Mouse (Mus musculus) heart, embryonic 11.5 days (tissue): Measurements from ENCODE around the gene Pdgfb. TPM values are rescaled to one million over a fixed set of nuclear protein-coding genes. Genes with fewer than 3 reads are reported as not detected.

Experiments
- ATAC-seq: fragments of 200-750 bp; cut with Nextera tagmentation; replicated peaks from 2 replicates; pipeline ENCODE4 v1.8.0; 2017; ENCODE audit warnings: moderate library complexity; ENCODE audit not compliant: insufficient number of reproducible peaks, low FRiP score, low TSS enrichment
- H3K27ac ChIP-seq: fragments of 300-500 bp; sonication (generic); 2 replicates; pipeline ENCODE4 v1.5.1; 2014; ENCODE audit warnings: mild to moderate bottlenecking, low read depth, low read length
- H3K27me3 ChIP-seq: fragments of 300-500 bp; sonication (generic); 2 replicates; pipeline ENCODE4 v1.6.1; 2014; ENCODE audit warnings: mild to moderate bottlenecking, low read length, mixed read lengths; ENCODE audit not compliant: control insufficient read depth, insufficient read depth
- H3K36me3 ChIP-seq: fragments of 300-500 bp; sonication (generic); 2 replicates; pipeline ENCODE4 v1.6.1; 2014; ENCODE audit warnings: mild to moderate bottlenecking, low read length, moderate library complexity, mixed read lengths; ENCODE audit not compliant: control insufficient read depth, insufficient read depth
- H3K4me1 ChIP-seq: fragments of 300-500 bp; sonication (generic); 2 replicates; pipeline ENCODE4 v1.6.1; 2014; ENCODE audit warnings: low read length; ENCODE audit not compliant: control insufficient read depth, insufficient read depth
- H3K4me2 ChIP-seq: fragments of 300-500 bp; sonication (generic); 2 replicates; pipeline ENCODE4 v1.6.1; 2014; ENCODE audit warnings: mild to moderate bottlenecking, moderate library complexity
- H3K4me3 ChIP-seq: fragments of 300-500 bp; sonication (generic); 2 replicates; pipeline ENCODE4 v1.5.1; 2014; ENCODE audit warnings: low read depth, low read length
- H3K9ac ChIP-seq: fragments of 300-500 bp; sonication (generic); 2 replicates; pipeline ENCODE4 v1.6.1; 2014; ENCODE audit warnings: mild to moderate bottlenecking, low read depth, low read length, moderate library complexity
- H3K9me3 ChIP-seq: fragments of 300-500 bp; sonication (generic); replicated peaks from 2 replicates; pipeline ENCODE4 v1.6.1; 2016; ENCODE audit warnings: low read length; ENCODE audit not compliant: control insufficient read depth
- WGBS: fragments of 180-500 bp; shearing (Covaris S2); extraction: QIAGEN DNeasy Blood & Tissue Kit; methylation state at CpG from one replicate; pipeline ENCODE4 v1.1.7; 2014; ENCODE audit not compliant: insufficient replicate concordance; 5-methylcytosine and 5-hydroxymethylcytosine counted together
- polyA plus RNA-seq: library from polyadenylated mRNA; unstranded; fragments of >200 nt; fragmentation: Nextera tagmentation; extraction: Ambion mirVana; gene quantifications from 2 replicates; pipeline ENCODE4 v1.2.1, GENCODE M21; 2014

Gene Pdgfb
- polyA plus RNA-seq: 1.3 and 2.0 TPM in 2 replicates

DNA sequence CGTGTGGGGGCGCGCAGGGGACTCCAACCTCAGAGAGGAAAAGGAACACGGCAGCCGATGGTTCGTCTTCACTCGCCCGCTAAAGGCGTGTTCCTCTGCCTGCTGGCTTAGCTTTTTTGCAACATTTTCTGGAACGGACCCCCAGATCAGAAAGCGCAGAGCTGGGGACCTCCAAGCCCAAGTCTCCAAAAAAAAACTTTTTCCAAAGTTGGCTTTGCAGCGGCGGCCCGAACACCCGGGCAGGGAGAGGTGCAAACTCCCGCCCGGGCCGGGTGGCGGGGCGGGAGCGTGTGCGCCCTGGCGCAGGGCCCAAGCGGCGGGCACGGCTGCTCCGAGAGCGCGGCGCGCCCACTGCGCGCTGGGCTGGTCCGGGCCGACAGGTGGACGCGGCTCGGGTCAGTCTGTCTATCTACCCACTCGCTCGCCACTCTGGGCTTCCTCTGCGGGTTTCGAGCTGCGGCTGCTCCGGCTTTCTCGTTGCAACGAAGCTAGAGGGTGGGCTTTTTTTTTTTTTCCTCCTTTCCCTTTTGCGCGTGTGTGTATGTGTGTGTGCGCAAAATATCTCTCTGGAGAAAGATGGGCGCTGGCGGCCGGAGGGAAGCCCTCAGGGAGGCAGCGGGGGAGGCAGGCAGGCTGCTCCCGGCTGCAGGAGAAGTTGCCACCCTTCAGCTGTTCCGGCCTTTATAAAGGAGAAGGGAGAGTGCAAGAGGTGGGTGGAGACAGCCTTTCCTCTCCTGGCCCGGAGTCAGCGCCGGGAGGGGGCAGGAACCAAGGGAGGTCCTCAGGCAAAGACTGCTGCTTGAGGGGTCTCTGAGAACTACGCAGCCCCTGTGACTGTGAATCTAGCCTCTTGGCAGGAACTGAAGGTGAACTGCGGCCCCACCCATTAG is at the start of gene Pdgfb:
TSS of gene Pdgfb (minus strand) at position 657 of the 890 bp plus-strand sequence.
- ATAC-seq: no peak
- Histone ChIP-seq H3K9me3 (no peaks in the 10 kb centered on the region), H3K36me3 (no peaks in the 10 kb centered on the region), H3K4me1 (peaks cover 38% of the 10 kb centered on the region), H3K4me3 (peak within 1 kb of the TSS; percentile 67), H3K27me3 (peaks cover 63% of the 10 kb centered on the region), H3K27ac (no peak within 1 kb of the TSS), H3K9ac (peak within 1 kb of the TSS; percentile 74), H3K4me2 (peak within 1 kb of the TSS; percentile 98)
- WGBS: under 1% methylated on average over 59 of the region's 60 CpGs

- WGBS: 51% methylated on average over 5 of the region's 5 CpGs
- H3K4me2 ChIP-seq: no peak overlapping the region
- H3K9me3 ChIP-seq: no peaks in the 10 kb centered on the region
- no peaks in the 10 kb centered on the region for H3K36me3 ChIP-seq
- H3K4me1 ChIP-seq: no peaks in the 10 kb centered on the region
- H3K4me3 ChIP-seq: no peak overlapping the region
- H3K27me3 ChIP-seq: 0 out of 2 replicates have a peak, but pooled peaks cover 9% of the 10 kb centered on the region
- H3K27ac ChIP-seq: no peak overlapping the region
- no peak for ATAC-seq
- no peak overlapping the region for H3K9ac ChIP-seq
Measured at GRCm38 (mm10) chr15:80062821-80063220, 48.0 kb upstream of the Pdgfb start.

GRCm38 (mm10) chr15:80062339-80062738 is 47.6 kb upstream of the Pdgfb start:
- Histone ChIP-seq H3K4me1 (no peaks in the 10 kb centered on the region), H3K36me3 (no peaks in the 10 kb centered on the region), H3K9ac (no peak overlapping the region), H3K4me2 (no peak overlapping the region), H3K9me3 (no peaks in the 10 kb centered on the region), H3K27ac (no peak overlapping the region), H3K4me3 (no peak overlapping the region), H3K27me3 (0 out of 2 replicates have a peak, but pooled peaks cover 9% of the 10 kb centered on the region)
- WGBS: 76% methylated on average over 7 of the region's 9 CpGs
- ATAC-seq: no peak

GRCm38 (mm10) chr15:80061071-80061550 is 46.3 kb upstream of the Pdgfb start:
- H3K9me3 ChIP-seq: no peaks in the 10 kb centered on the region
- H3K27me3 ChIP-seq: 0 out of 2 replicates have a peak, but pooled peaks cover 9% of the 10 kb centered on the region
- no peak overlapping the region for H3K27ac ChIP-seq
- H3K9ac ChIP-seq: no peak overlapping the region
- no peaks in the 10 kb centered on the region for H3K4me1 ChIP-seq
- no peak overlapping the region for H3K4me2 ChIP-seq
- 82% methylated on average over 4 of the region's 4 CpGs for WGBS
- no peaks in the 10 kb centered on the region for H3K36me3 ChIP-seq
- H3K4me3 ChIP-seq: no peak overlapping the region
- ATAC-seq: no peak

DNA sequence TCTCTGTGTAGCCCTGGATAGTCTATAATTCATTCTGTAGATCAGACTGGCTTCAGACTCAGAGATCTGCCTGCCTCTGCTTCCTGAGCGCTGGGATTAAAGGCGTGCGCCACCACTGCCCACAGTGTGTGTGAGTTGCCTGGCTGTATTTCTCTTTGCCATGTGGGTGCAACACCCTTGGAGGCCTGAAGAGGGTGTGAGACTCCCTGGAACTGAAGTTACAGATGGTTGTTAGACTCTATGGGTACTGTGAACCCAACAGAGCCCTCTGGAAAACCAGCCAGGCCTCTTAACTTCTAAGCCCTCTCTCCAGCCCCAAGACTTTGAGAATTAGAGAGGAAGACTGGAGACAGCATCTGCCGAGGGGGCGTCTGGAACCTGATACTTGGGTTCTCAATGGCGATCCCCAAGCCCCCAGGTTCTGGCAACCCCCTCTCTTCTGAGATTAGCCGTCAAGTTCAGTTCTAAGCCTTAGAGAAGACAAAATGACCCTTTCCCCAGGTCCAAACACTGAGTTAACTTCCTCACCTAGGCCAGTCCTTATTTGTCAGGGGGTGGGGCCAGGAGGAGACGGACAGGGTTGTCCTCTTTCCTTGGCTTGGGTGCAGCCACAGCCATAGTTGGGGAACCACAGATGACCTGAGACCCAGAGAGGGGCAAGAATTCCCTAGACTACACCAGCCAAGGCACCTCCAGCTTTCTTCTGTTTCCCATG is 45.7 kb upstream of the Pdgfb start:
- H3K4me3 ChIP-seq: no peak overlapping the region
- 92% methylated on average over 8 of the region's 8 CpGs for WGBS
- H3K4me2 ChIP-seq: no peak overlapping the region
- 0 out of 2 replicates have a peak, but pooled peaks cover 9% of the 10 kb centered on the region for H3K27me3 ChIP-seq
- no peaks in the 10 kb centered on the region for H3K4me1 ChIP-seq
- H3K36me3 ChIP-seq: no peaks in the 10 kb centered on the region
- ATAC-seq: no peak
- H3K9ac ChIP-seq: no peak overlapping the region
- H3K27ac ChIP-seq: no peak overlapping the region
- H3K9me3 ChIP-seq: no peaks in the 10 kb centered on the region

DNA sequence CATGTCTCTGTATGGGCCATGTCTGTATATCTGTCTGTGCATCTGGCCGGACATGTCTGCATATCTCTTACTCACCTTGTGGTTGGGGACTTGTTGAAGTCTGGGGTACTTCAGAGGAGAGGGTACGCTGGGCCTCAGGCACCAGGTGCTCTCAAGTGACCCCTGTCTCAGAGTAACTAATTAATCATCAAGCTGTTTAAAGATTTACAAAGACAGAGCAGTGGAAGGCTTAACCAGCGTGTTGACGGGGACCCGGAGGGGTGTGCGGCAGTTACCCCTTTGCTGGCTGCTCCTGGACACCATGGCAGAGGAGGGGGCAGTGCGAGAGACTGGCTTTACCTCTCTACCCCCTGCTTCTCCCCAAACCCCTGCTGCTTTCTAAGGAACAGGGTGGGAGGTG is 44.8 kb upstream of the Pdgfb start:
- no peak for ATAC-seq
- H3K9ac ChIP-seq: no peak overlapping the region

DNA sequence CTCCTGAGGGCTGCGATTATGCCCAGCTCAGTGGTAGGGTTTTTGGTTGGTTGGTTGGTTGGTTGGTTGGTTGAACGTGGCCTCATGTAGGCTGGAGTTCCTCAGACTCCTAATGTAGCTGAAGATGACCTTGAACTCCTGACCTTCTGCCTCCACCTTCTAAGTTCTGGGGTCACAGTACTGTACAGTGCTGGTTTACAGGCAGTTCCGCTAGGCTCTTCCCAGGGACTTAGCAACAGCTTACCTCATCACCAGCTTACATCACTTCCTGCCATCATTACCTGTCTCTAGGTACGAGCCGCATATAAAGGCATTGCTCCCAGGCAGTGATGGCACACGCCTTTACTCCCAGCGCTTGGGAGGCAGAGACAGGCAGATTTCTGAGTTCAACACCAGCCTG is 43.4 kb upstream of the Pdgfb start:
- no peak for ATAC-seq
- Histone ChIP-seq H3K27me3 (0 out of 2 replicates have a peak, but pooled peaks cover 4% of the 10 kb centered on the region), H3K9me3 (no peaks in the 10 kb centered on the region), H3K4me1 (peaks cover 10% of the 10 kb centered on the region), H3K4me2 (no peak overlapping the region), H3K36me3 (no peaks in the 10 kb centered on the region), H3K27ac (no peak overlapping the region), H3K9ac (no peak overlapping the region), H3K4me3 (no peak overlapping the region)
- WGBS: 87% methylated on average over 7 of the region's 7 CpGs

More for the DNA sequence above, 44.8 kb upstream of the Pdgfb start:
- H3K4me2 ChIP-seq: no peak overlapping the region
- no peak overlapping the region for H3K4me3 ChIP-seq
- WGBS: 73% methylated on average over 7 of the region's 7 CpGs
- no peaks in the 10 kb centered on the region; the same call in 1 of the 2 replicates for H3K4me1 ChIP-seq
- 0 out of 2 replicates have a peak, but pooled peaks cover 9% of the 10 kb centered on the region for H3K27me3 ChIP-seq
- H3K9me3 ChIP-seq: no peaks in the 10 kb centered on the region
- no peaks in the 10 kb centered on the region for H3K36me3 ChIP-seq
- H3K27ac ChIP-seq: no peak overlapping the region

- Histone ChIP-seq H3K4me1 (peaks cover 10% of the 10 kb centered on the region), H3K36me3 (no peaks in the 10 kb centered on the region), H3K9me3 (no peaks in the 10 kb centered on the region), H3K27ac (peak overlapping the region; percentile 29; the same call in 1 of the 2 replicates), H3K4me3 (no peak overlapping the region), H3K4me2 (no peak overlapping the region; the same call in 1 of the 2 replicates), H3K9ac (peak overlapping the region; percentile 39; the same call in 1 of the 2 replicates), H3K27me3 (no peaks in the 10 kb centered on the region)
- peak; percentile 40; the same call in 1 of the 2 replicates for ATAC-seq
- WGBS: 51% methylated on average over 7 of the region's 7 CpGs
Measured at GRCm38 (mm10) chr15:80054034-80054710, 39.4 kb upstream of the Pdgfb start.
